Mouse (Mus musculus): ENCODE measurements around the gene Polr1d.

Gene Polr1d

DNA sequence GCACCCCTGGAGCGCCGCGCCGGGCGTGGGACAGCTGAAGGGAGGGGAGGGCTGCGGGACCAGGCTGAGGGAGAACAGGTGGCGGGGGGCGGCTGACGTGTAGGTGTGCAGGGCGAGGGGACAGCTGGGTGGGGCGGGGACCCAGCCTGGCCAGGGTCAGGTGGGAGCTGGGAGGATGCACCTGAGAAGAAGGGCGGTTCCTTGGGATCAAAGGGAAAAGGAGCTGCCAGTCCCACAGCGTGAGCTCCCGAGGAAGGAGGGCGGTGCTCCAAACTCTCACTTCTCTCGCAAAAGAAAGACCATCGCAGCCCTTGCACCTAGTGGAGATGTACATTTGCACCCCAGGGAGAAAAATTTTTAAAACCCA lies at the start of gene Polr1d:
TSS of gene Polr1d (plus strand) at position 252 of the 367 bp plus-strand sequence.
- in situ Hi-C loops (cut with MboI, MseI), result no loop called here

DNA sequence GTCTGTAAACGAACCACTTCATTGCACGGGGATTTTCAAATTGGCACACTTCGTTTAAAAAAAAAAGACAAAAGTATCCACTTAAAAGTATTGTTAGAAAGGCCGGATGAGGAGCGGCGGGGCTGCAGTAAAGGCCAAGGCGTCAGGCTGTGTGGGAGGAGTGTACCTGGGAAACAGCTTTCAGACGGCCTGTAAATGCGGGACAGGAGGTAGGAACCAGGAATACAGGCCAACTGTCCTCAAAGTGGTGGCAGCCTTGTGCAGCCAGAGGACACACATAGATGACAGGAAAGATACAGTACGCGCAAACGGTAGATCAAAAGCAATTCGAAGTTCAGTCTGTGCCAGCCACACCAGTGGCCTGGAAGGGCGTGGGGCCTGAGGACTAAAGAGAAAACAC lies 45.6 kb upstream of the Polr1d start:
- in situ Hi-C loops (cut with MboI, MseI), result no loop called here

DNA sequence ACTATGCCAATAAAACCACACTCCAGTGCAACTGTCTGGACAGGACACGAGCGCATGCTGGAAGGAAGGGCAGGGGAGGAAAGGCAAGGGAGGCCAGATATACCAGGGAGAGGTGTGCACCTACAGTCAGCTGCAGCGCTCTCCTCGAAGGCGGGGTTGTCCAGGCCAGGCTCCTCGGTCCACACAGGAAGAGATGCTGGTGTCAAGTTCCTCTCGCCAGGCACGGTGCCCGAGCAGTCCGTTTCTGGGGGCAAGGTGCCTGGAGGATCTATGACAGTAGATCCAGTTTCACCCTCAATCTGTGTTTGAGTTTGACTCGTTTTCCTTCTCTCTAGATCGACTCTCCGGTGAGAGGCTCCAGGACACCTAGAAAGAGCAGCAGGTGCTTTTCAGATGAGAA lies 43.7 kb upstream of the Polr1d start:
- in situ Hi-C loops (cut with MboI, MseI), result no loop called here

DNA sequence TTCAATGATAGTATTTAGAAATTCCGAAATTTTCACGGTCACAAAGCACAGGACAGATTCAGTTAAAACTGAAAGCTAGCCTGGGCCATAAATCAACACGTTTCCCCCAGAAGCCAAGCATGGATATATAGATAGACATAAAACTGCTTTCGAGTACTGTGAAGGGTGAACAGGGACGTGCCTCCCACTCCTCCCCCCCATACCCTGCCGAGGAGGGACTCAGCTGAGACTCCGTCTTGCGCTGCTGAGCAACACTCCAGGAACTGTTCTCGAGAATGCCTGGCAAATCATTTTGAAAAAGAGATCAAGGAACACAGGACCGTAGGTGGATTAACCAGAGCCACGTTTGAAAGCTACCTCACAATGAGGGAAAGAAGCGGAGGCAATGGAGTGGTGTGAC lies 42.6 kb upstream of the Polr1d start:
- in situ Hi-C loops (cut with MboI, MseI), result no loop called here

DNA sequence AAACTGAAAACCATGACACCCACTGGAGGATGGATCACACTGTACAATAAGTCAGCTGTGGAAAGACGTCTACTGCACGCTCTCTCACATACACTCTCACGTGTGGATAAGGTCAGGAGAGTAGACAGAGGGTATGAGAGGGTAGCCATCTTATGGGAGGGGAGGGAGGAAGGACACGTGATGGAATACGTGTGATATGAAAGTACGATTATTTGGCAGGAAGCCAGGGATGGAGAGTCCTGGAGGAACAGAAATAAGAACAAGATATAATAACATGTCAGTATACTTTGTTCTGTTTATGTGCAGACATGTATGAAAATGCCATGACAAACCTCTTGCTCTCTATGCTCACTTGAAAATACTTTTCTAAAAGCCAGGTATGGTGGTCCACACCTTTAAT lies 41.5 kb upstream of the Polr1d start:
- in situ Hi-C loops (cut with MboI, MseI), result no loop called here

DNA sequence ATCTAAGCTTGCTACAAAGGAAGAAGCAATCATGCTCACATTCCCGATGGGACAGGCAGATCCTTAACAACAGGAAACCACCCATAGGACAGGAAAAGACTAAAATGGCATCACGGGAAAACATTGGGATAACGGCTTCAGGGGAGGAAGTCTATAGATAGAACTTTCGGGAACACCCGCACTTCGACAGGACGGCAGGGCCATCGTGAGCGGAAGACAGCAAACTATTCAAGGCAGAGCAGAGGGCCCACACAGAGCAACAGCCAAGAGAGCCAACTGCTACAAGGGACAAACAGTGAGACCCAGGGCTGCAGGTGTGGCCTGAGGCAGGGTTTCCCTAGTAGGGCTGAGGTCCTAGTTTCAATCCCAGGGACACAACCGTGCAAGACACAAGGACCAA lies 40.8 kb upstream of the Polr1d start:
- in situ Hi-C loops (cut with MboI, MseI), result no loop called here

DNA sequence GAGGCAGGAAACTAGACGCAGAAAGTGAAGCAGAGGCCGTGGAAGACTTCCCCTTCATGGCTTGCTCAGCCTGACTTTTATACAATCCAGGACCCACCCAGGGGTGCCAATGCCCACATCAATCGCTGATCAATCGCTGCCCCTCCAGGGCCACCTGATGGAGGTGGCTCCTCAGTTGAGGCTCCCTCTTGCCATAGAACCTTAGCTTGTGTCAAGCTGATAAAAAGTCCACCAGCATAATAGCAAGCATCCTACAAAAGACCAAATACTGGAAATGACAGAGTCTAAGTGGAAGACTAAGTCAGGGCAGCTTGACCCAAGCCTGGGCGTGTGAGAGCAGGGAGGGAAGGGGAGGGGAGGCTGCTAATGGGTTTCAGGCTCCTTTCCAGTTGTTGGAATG lies 40.2 kb upstream of the Polr1d start:
- in situ Hi-C loops (cut with MboI, MseI), result no loop called here

DNA sequence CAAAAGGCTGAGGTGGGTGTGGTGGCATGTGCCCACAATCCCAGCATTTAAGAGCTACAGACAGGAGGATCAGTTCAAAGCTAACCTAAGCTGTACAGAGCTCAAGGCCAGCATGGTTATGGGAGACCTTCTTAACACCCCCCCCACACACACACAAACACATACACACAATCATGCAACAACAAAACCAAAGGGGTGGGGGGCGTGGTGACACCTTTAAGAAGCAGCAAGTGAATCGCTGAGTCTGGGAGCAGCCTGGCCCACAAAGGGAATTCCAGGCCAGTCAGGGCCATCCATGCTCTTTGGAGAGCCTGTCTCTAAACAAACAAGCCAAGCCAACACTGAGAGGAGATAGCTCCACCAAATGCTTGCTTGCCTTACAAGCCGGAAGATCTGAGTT lies 39.2 kb upstream of the Polr1d start:
- in situ Hi-C loops (cut with MboI, MseI), result no loop called here

DNA sequence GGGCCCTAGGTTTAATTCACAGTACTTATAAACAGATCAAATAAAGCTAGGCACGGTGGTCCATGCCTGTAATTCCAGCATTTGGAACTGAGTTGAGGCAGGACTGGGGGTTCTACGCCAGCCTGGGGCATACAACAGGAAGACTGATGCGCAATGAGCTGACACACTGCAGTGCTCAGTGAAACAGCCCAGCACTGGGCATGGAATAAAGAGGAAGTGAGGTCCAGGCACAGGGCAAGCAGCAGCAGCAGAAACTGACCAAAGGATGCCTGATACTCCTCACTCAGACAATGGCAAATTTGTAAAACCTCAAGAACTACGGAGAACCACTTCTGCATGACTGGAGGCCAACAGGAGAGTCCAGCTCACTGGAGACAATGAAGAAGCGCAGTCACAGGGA lies 37.5 kb upstream of the Polr1d start:
- in situ Hi-C loops (cut with MboI, MseI), result no loop called here

DNA sequence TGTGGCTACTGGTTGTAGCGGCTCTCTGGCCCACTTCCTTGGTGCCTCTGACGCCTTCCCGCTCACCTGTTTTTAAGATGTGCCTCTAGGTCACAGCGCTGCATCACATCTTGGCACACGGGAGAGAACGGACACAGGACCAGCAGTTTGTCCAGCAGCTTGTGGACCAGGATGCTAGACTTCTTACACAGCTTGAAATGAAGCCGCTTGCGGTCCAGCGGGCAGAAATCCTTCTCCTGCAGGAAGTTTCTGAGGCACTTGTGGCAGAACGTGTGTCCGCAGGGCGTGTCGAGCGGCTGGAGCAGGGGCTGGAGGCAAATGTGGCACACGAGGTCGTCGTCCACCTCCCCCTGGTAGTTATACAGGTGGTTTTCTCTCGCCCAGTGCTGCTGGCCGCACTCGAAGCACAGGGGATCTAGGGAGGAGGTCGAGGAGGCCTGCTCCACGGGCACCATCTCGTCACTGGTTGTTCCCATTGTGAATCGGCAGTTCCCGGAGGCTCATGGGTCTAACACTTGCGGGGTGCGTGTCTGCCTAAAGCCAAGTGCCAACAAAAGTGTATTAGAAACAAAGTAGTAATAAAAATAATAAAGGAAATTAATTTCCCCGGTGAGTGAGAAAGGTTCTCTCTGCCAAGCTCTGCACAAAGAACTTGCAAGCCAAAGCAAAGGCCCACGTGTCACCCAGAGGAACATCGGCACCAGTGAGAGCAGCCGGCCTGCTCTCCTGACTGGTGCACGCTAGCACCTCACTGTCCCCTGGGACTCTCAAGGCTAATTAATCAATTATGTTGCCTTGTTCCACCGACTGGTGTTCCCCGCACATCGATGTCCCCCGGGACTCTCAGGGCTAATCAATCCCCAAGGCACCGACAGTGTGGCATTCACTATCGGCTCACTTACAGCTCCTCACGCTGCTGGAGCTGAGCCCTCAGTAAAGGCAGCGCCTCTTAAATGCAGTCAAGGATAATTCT lies 34.6 kb upstream of the Polr1d start:
- in situ Hi-C loops (cut with MboI, MseI), result no loop called here

DNA sequence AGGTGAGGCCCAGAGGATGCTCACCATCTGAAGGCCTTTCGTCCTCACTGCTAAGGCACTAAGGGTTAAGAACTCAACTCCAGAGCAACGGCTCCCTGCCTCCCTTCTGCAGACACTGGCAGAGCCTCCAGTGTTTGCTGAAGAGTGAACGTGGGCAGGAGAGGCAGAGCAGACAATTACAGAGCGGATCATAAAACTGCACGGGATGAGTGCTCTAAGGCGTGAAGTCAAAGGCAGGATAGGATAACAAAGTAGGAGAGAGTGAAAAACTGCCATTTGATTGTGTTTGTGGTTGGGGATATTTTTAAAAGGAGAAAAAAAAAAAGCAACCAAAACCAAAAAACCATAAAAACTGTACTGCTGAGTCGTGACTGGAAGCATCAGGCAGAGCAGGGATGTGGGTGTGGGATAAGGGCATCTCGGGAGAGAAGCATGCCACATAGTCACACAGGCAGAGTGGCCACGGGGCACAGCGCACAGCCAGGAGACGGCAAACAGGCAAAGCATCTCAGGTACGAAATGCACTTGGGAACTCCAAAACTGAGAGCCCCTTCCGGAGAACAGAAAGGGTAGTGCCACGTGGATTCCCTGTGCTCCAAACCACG lies 33.5 kb upstream of the Polr1d start:
- in situ Hi-C loops (cut with MboI, MseI), result no loop called here

DNA sequence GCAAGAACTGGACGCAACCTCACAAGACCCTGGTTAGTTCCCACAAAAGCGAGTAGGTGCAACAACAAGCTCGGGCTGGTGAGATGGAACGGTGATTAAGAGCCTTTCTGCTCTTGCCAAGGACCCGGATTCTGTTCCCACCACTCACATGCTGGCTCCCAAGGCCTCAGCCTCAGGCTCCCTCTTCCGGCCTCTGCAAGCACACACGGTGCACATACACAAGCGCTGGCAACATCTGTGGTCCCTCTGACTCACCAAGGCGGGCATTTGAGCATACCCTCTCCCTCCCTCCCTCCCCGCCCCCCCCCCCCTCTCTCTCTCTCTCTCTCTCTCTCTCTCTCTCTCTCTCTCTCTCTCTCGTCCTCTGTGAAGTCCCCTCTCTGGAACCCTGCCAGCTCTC lies 31.5 kb upstream of the Polr1d start:
- in situ Hi-C loops (cut with MboI, MseI), result no loop called here

DNA sequence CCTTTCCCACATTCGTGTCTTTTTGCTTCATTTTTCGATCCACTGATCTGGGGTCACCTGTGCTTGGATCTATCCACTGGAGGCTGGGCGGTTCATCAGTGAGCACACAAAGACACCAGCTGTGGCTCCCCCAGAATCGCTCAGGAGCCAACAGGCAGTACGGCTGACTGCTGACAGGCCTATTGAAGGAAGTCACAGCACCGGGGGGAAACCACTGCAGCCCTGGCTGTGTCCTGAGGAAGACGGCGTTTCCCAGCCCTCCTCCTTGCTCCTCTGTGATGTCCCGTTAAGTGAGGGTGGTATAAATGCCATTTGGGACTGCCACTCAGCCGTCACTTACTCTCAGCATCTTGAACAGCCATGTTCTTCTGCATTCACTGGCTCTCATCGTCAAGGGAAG lies 30.9 kb upstream of the Polr1d start:
- in situ Hi-C loops (cut with MboI, MseI), result no loop called here

DNA sequence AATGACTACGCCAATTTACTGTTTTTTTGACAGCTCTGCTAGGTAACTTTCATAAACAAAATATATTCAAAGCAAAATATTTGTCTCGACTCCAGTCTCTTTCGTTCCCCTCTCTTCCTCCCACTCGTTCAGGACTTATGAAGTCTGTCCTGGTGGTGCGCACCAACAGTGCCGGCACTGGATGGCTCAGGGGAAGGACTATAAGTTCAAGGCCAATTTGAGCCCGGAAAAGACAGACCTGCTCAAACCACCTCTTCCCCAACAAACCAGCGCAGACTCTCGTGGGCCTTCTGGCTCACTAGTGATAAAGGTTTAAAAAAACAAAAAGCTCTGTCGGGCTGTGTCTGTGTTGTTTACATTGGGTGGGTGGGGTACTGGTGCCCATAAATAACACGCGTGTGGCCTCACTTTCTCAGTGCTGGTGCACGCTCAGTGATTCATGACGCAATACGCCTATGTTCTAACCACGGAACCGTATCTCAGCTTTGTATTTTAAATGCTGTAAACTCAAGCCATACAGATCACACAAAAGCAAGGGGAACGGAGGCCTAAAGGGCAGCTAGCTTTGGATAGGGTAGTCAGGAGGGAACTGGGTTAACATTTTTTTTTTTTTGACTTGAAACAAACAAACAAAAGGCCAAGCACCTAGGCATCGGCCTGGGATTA lies 27.2 kb upstream of the Polr1d start:
- in situ Hi-C loops (cut with MboI, MseI), result loop anchor here (10.0 to 25.0 kb wide), 2 partner anchors 215 to 1463 kb away; partner anchors contain the start of gene Rpl21

DNA sequence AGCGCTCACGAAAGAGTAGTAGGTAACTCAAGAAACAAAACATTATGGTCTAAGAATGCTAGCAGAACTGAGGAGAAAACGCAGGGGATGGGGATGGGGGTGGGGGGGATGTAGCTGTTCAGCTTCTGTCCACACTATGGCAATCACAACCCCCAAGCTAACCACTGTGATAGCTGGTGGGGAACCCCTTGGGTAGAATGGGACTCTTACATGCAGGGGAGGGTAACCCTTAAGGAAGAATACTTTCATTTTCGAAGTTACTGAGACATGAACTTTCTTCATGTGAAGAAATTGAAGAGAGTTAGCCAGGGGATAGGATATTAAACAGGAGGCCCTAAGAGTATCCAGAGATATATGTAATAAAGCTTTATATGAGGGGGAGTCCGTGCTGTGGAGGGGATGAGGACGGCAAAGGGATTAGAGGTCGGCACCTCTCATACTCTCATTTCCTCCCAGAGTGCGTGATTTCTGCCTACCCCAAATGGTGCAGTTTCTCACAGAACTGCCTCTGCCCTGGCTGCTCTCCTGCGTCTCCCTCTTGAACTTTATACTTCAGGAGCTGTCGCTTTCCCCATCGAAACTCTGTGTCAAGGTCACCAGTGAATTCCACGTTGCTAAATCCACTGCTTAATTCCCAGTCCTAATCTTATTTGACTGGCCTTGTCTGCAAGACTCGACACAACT lies 25.9 kb upstream of the Polr1d start:
- in situ Hi-C loops (cut with MboI, MseI), result loop anchor here (10.0 to 25.0 kb wide), 2 partner anchors 216 to 1461 kb away; partner anchors contain the start of gene Rpl21

DNA sequence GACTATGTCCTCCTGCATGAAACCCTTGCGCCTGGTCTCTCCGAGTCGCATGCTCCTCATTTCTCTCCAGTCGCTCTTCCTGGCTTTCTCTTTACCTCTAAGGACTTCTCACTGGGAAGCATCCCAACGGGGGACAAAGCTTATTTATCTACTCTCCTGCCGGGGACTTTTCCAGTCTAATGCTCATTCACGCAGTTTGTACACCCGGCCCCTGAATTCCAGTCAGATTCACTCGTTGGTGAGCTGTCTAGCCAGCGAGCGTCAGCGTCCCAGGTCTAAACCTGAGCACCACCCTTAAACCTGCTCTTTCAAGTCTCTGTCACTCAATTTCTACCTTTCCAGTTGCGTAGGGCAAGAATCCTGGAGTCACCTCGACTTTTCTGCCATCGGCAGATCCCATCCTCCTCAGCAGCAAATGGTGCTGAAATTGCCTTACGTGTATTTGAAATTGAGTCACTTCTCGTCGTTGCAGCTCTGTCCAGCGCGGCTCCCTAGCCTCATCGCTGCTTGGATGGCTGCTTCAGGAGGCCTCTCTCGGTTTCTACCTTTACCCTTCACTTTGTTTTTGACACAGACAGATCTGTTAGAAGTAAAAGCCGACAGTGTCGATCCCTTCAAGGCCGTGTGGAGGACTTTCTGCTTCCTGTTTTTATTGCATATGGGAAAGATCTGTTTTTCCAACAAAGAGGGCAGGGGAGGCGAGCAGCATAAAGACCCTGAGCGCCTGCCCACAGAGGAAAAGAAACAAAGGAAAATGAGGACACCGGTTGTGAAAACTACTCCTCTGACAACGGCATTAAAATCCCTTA lies 25.1 kb upstream of the Polr1d start:
- in situ Hi-C loops (cut with MboI, MseI), result loop anchor here (10.0 to 25.0 kb wide), 2 partner anchors 217 to 1461 kb away; partner anchors contain the start of gene Rpl21

DNA sequence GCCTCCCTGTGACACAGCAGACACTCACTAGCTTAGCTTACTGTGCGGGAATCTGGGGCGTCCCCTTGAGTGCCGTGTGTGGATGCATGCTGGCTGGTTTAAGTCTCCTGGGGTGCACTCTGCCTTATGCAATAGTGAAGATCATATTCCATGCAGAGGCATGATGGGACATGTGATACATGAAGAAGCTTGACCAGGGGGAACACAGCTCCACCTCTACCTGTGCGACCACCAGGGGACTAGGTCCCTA lies 24.6 kb upstream of the Polr1d start:
- in situ Hi-C loops (cut with MboI, MseI), result loop anchor here (10.0 to 25.0 kb wide), 2 partner anchors 217 to 1460 kb away; partner anchors contain the start of gene Rpl21

DNA sequence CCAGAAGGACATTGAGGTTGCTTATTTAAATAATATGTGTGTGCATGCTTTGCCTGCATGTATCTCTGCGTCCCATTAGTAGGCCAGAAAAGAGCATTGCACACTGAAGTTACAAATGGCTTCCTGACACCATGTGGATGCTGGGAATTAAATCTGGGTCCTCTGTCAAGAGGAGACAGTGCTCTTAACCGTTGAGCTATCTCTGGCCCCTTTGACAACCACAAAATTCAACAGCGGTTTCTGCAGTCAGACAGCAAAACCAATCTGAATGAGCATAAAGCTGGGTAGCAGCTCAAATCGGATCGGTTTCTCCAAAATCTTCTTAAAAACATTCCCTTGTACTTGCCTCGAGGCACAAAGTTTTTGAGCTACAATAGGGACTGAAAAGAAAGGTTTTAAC lies 23.8 kb upstream of the Polr1d start:
- in situ Hi-C loops (cut with MboI, MseI), result loop anchor here (10.0 to 25.0 kb wide), 2 partner anchors 218 to 1459 kb away; partner anchors contain the start of gene Rpl21

DNA sequence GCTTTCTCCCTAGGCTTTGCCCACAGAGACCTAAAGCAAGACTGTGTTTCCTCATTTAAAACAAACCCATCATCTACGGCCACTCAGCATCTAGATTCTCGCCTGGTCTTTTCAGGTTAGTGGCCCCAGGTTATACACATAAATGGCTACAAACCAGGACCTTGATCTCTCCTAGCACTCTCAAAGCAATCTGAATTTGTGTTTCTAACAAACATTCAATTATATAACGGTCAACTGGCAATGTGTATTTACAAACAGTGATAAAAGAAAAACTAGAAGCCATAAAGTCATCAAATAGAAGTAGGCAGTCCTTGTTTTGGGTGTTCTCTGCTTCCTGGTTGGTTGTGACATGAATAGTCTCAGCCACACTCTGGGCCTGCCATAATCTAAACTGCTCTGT lies 23.4 kb upstream of the Polr1d start:
- in situ Hi-C loops (cut with MboI, MseI), result loop anchor here (10.0 to 25.0 kb wide), 2 partner anchors 219 to 1459 kb away; partner anchors contain the start of gene Rpl21

DNA sequence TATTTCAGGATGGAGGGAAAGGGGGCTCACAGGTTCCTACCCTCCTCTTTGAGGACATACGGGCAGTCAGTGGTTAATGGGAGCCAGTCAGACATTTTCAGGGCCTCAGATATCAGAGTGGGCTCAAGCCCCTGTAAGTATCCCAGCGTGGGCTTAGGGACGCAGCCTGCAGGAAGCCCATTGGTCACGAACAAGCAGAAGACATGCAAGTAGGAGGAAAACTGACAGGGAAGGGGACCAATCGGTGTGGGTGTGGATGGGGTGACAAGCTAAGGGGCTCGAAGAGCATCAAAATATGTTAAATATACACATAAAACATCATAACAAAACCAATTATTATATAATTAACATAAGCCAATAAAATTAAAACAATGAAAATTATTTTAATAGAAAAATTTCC lies 22.5 kb upstream of the Polr1d start:
- in situ Hi-C loops (cut with MboI, MseI), result loop anchor here (10.0 to 25.0 kb wide), 2 partner anchors 220 to 1458 kb away; partner anchors contain the start of gene Rpl21

Measured in T-helper 2 cell (primary cell).